Mouse (Mus musculus) kidney, embryonic 15.5 days (tissue): ENCODE data around the gene Rex1bd. TPM values are rescaled to one million over a fixed set of nuclear protein-coding genes. Genes with fewer than 3 reads are reported as not detected.

Source experiments
- ATAC-seq: fragments of 200-750 bp; cut with Nextera tagmentation; replicated peaks from 2 replicates; pipeline ENCODE4 v1.8.0; 2017; ENCODE audit warnings: moderate TSS enrichment; ENCODE audit not compliant: low FRiP score
- H3K27ac ChIP-seq: fragments of 300-500 bp; sonication (generic); 2 replicates; pipeline ENCODE4 v1.5.1; 2015; ENCODE audit warnings: mild to moderate bottlenecking, inconsistent platforms
- H3K27me3 ChIP-seq: fragments of 300-500 bp; sonication (generic); 2 replicates; pipeline ENCODE4 v1.6.1; 2015; ENCODE audit warnings: inconsistent platforms
- H3K36me3 ChIP-seq: fragments of 300-500 bp; sonication (generic); 2 replicates; pipeline ENCODE4 v1.6.1; 2015; ENCODE audit warnings: inconsistent platforms
- H3K4me1 ChIP-seq: fragments of 300-500 bp; sonication (generic); 2 replicates; pipeline ENCODE4 v1.6.1; 2015; ENCODE audit warnings: inconsistent platforms
- H3K4me2 ChIP-seq: fragments of 300-500 bp; sonication (generic); 2 replicates; pipeline ENCODE4 v1.6.1; 2015; ENCODE audit warnings: moderate library complexity, mild to moderate bottlenecking, inconsistent platforms
- H3K4me3 ChIP-seq: fragments of 300-500 bp; sonication (generic); replicated peaks from 2 replicates; pipeline ENCODE4 v1.5.1; 2015; ENCODE audit warnings: mild to moderate bottlenecking, inconsistent platforms
- H3K9ac ChIP-seq: fragments of 300-500 bp; sonication (generic); 2 replicates; pipeline ENCODE4 v1.6.1; 2015; ENCODE audit warnings: mild to moderate bottlenecking, inconsistent platforms
- H3K9me3 ChIP-seq: fragments of 300-500 bp; sonication (generic); replicated peaks from 2 replicates; pipeline ENCODE4 v1.6.1; 2016; ENCODE audit warnings: inconsistent platforms
- WGBS: fragments of 180-500 bp; shearing (Covaris S2); methylation state at CpG from one replicate; pipeline ENCODE4 v1.1.7; 2015; ENCODE audit warnings: mixed read lengths; 5-methylcytosine and 5-hydroxymethylcytosine counted together
- polyA plus RNA-seq: library from polyadenylated mRNA; unstranded; fragments of >200 nt; fragmentation: Nextera tagmentation; extraction: Ambion mirVana; gene quantifications from 2 replicates; pipeline ENCODE4 v1.2.1, GENCODE M21; 2015

The Rex1bd gene
- polyA plus RNA-seq, 1 experiment from 2014 or later, result 133 TPM

DNA sequence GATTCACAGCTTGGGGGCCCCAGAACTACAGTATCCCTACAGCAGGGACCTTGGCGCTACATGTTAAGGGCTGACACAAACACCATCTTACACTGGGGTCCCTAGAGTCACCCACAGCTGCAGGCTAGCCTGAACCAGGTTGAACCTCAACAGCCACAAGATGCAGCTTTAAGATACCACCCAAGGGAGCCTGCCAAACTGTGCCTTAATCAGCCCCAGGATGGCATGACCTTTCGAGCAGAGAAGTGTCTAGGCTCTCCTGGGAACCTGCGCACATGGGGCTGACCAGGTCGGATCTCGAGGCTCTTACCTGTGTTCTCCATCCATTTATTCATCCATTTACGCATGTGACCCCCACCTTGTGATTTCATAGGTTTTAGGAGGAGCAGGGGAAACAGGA, 48.7 kb downstream of the Rex1bd start:
- H3K36me3 ChIP-seq, result 0 out of 2 replicates have a peak, but pooled peaks cover under 1% of the 10 kb centered on the region
- no peak overlapping the region for H3K27ac ChIP-seq
- H3K4me2 ChIP-seq, result no peak overlapping the region
- H3K27me3 ChIP-seq, result no peaks in the 10 kb centered on the region
- no peak overlapping the region for H3K9ac ChIP-seq
- no peak overlapping the region for H3K4me3 ChIP-seq
- 86% methylated on average over 6 of the region's 6 CpGs for WGBS
- H3K9me3 ChIP-seq, result no peaks in the 10 kb centered on the region
- ATAC-seq, result no peak
- no peaks in the 10 kb centered on the region for H3K4me1 ChIP-seq

DNA sequence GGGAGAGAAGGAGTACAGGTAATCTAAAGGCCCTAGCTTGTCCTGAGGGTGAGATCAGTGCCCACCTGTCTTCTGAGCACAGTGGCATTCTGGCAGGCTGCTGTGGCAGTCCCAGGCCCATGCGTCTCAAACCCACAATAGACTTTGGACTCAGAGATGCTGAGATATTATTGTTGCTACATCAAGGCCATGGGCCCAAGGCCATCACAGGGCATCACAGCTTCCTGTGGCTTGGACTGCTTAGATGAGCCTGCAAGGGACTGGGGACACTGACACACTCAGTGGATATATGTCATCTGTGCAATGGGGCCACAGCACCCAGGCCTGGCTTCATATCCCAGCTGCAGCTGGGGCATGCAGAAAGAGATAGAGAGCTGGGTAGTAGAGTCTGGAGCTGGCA, 49.6 kb downstream of the Rex1bd start:
- Histone ChIP-seq H3K36me3 (peaks cover 9% of the 10 kb centered on the region), H3K27me3 (no peaks in the 10 kb centered on the region), H3K4me3 (no peak overlapping the region), H3K9me3 (no peaks in the 10 kb centered on the region), H3K4me1 (no peaks in the 10 kb centered on the region), H3K4me2 (no peak overlapping the region), H3K9ac (no peak overlapping the region), H3K27ac (no peak overlapping the region)
- no peak for ATAC-seq
- WGBS, result 93% methylated on average over 1 of the region's 1 CpGs

Other genes starting within 250 kb of the Rex1bd start
- gene Homer3, start 223.9 kb downstream of the Rex1bd start, polyA plus RNA-seq, result 69.5 and 79.9 TPM in 2 replicates
- 45.1 and 49.0 TPM in 2 replicates for gene Ddx49, start 204.3 kb downstream of the Rex1bd start, polyA plus RNA-seq
- gene Cope, start 204.2 kb downstream of the Rex1bd start, polyA plus RNA-seq, result 320 and 327 TPM in 2 replicates
- 2.6 and 4.0 TPM in 2 replicates for gene Cers1, start 191.0 kb downstream of the Rex1bd start, polyA plus RNA-seq
- 5.2 and 6.2 TPM in 2 replicates for gene Gdf1, start 176.9 kb downstream of the Rex1bd start, polyA plus RNA-seq
- 17.1 and 17.2 TPM in 2 replicates for gene Upf1, start 153.5 kb downstream of the Rex1bd start, polyA plus RNA-seq
- gene Comp, start 133.2 kb downstream of the Rex1bd start, polyA plus RNA-seq, result 0.40 and 1.5 TPM in 2 replicates
- gene Crtc1, start 67.2 kb downstream of the Rex1bd start, polyA plus RNA-seq, result 17.9 and 21.0 TPM in 2 replicates
- 20.0 and 23.5 TPM in 2 replicates for gene Klhl26, start 29.8 kb downstream of the Rex1bd start, polyA plus RNA-seq
- 5.9 and 6.0 TPM in 2 replicates for gene Tmem59l, start 19.4 kb downstream of the Rex1bd start, polyA plus RNA-seq
- gene Crlf1, start 13.6 kb downstream of the Rex1bd start, polyA plus RNA-seq, result 21.1 and 24.1 TPM in 2 replicates
- gene Uba52, start 4.0 kb upstream of the Rex1bd start, polyA plus RNA-seq, result 954 and 1,022 TPM in 2 replicates
- 295 and 322 TPM in 2 replicates for gene Fkbp8, start 21.0 kb upstream of the Rex1bd start, polyA plus RNA-seq
- gene Kxd1, start 21.2 kb upstream of the Rex1bd start, polyA plus RNA-seq, result 58.5 and 64.5 TPM in 2 replicates
- gene Ell, start 32.7 kb upstream of the Rex1bd start, polyA plus RNA-seq, result 20.3 and 23.8 TPM in 2 replicates
- gene Isyna1, start 87.6 kb upstream of the Rex1bd start, polyA plus RNA-seq, result 180 and 198 TPM in 2 replicates
- gene Ssbp4, start 102.1 kb upstream of the Rex1bd start, polyA plus RNA-seq, result 135 and 145 TPM in 2 replicates
- gene Lrrc25, start 109.4 kb upstream of the Rex1bd start, polyA plus RNA-seq, result 2.5 TPM in 2 replicates
- 0.46 and 0.77 TPM in 2 replicates for gene Gdf15, start 125.7 kb upstream of the Rex1bd start, polyA plus RNA-seq
- 65.5 and 75.3 TPM in 2 replicates for gene Pgpep1, start 153.6 kb upstream of the Rex1bd start, polyA plus RNA-seq
- gene Lsm4, start 166.5 kb upstream of the Rex1bd start, polyA plus RNA-seq, result 291 and 295 TPM in 2 replicates
- gene Jund, start 192.2 kb upstream of the Rex1bd start, polyA plus RNA-seq, result 59.9 and 68.1 TPM in 2 replicates
- gene Iqcn, start 196.7 kb upstream of the Rex1bd start, polyA plus RNA-seq, result 0.03 and 0.09 TPM in 2 replicates
- gene Gm3336, start 211.8 kb upstream of the Rex1bd start, polyA plus RNA-seq, result 0.55 and 0.83 TPM in 2 replicates
- 7.6 and 9.4 TPM in 2 replicates for gene Pde4c, start 217.0 kb upstream of the Rex1bd start, polyA plus RNA-seq
- 15.5 and 18.6 TPM in 2 replicates for gene Rab3a, start 247.9 kb upstream of the Rex1bd start, polyA plus RNA-seq